Mouse (Mus musculus) midbrain, embryonic 12.5 days (tissue): ENCODE measurements around the gene Lrrc36. TPM values are rescaled to one million over a fixed set of nuclear protein-coding genes. Genes with fewer than 3 reads are reported as not detected.
A peak's percentile ranks its signal among the peaks of the same experiment; 100 is the strongest.

ENCODE experiments used
- ATAC-seq: fragments of 200-750 bp; cut with Nextera tagmentation; 2 replicates; pipeline ENCODE4 v1.8.0; 2017; ENCODE audit warnings: low read depth, moderate TSS enrichment, moderate library complexity; ENCODE audit not compliant: low FRiP score
- H3K27ac ChIP-seq: fragments of 300-500 bp; sonication (generic); replicated peaks from 2 replicates; pipeline ENCODE4 v1.5.1; 2016; ENCODE audit warnings: mild to moderate bottlenecking
- H3K27me3 ChIP-seq: fragments of 300-500 bp; sonication (generic); 2 replicates; pipeline ENCODE4 v1.6.1; 2016; ENCODE audit warnings: mild to moderate bottlenecking
- H3K36me3 ChIP-seq: fragments of 300-500 bp; sonication (generic); 2 replicates; pipeline ENCODE4 v1.6.1; 2016
- H3K4me1 ChIP-seq: fragments of 300-500 bp; sonication (generic); 2 replicates; pipeline ENCODE4 v1.6.1; 2016
- H3K4me2 ChIP-seq: fragments of 300-500 bp; sonication (generic); replicated peaks from 2 replicates; pipeline ENCODE4 v1.6.1; 2016; ENCODE audit warnings: mild to moderate bottlenecking, moderate library complexity
- H3K4me3 ChIP-seq: fragments of 300-500 bp; sonication (generic); 2 replicates; pipeline ENCODE4 v1.5.1; 2016; ENCODE audit warnings: mild to moderate bottlenecking
- H3K9ac ChIP-seq: fragments of 300-500 bp; sonication (generic); replicated peaks from 2 replicates; pipeline ENCODE4 v1.6.1; 2016; ENCODE audit warnings: mild to moderate bottlenecking, moderate library complexity
- H3K9me3 ChIP-seq: fragments of 300-500 bp; sonication (generic); 2 replicates; pipeline ENCODE4 v1.6.1; 2016; ENCODE audit warnings: mild to moderate bottlenecking
- WGBS: fragments of 180-500 bp; shearing (Covaris S2); methylation state at CpG from one replicate; pipeline ENCODE4 v1.1.7; 2016; 5-methylcytosine and 5-hydroxymethylcytosine counted together
- polyA plus RNA-seq: library from polyadenylated mRNA; unstranded; fragments of >200 nt; fragmentation: Nextera tagmentation; extraction: Ambion mirVana; gene quantifications from 2 replicates; pipeline ENCODE4 v1.2.1, GENCODE M21; 2016

Lrrc36 gene
- polyA plus RNA-seq, 1 experiment from 2014 or later: 3.4 TPM

DNA sequence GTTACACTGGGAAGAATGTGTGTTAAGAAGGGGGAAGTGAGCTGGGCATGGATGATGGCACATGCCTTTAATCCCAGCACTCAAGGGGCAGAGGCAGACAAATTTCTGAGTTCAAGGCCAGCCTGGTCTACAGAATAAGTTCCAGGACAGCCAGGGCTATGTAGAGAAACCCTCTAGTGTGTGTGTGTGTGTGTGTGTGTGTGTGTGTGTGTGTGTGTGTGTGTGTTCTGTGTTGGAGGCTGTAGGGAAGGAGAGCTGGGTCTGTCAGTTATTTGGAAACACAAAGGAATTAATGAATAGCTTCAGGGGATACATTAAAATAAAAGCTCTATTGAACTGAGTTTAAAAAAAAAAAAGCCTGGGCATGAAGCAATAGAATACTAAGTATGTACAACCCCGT is 37.6 kb downstream of the Lrrc36 start:
- no peak for ATAC-seq

DNA sequence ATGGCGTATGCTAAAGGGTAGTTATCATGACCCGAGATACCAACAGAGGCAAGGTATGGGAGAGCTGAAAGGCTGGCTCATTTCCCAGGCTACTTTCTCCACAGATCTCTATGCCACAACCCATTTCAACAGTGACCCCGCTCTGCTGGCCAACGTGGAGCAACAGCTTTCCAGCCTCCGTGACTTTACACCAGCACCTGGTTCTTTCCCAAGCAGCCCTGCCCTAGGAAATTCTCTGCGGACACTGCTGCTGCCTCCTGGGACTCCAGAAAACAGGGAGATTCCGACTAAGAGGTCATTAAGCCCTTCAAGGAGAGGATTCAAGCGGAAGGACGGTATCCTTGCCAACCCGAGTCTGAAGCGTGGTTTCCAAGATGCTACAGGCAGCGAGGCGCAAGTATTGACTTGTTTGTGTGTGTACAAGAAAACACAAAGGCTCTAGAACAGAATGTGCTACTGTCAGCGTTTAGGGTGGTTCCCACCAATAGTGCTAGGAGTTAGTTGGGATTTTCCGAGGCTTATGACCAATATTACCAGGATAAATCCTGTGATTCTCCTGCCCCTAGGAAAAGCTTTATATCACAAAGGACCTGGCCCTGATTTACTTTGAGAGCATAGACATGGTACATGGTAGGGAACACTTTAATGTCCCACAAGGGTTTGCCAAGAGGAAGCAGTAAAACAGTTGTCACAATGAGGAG is 38.7 kb downstream of the Lrrc36 start:
- Histone ChIP-seq H3K4me1 (peaks cover 14% of the 10 kb centered on the region; the same call in 1 of the 2 replicates), H3K4me3 (no peak overlapping the region), H3K4me2 (no peak overlapping the region), H3K9me3 (no peaks in the 10 kb centered on the region), H3K27ac (no peak overlapping the region; the same call in 1 of the 2 replicates), H3K27me3 (no peaks in the 10 kb centered on the region), H3K9ac (no peak overlapping the region), H3K36me3 (no peaks in the 10 kb centered on the region)
- no peak for ATAC-seq
- 57% methylated on average over 15 of the region's 15 CpGs for WGBS

More for the DNA sequence above, 37.6 kb downstream of the Lrrc36 start:
- Histone ChIP-seq H3K36me3 (no peaks in the 10 kb centered on the region), H3K4me3 (no peak overlapping the region), H3K4me2 (no peak overlapping the region), H3K9me3 (no peaks in the 10 kb centered on the region), H3K27me3 (no peaks in the 10 kb centered on the region), H3K4me1 (peaks cover 19% of the 10 kb centered on the region), H3K9ac (no peak overlapping the region), H3K27ac (no peak overlapping the region)
- 39% methylated on average over 1 of the region's 1 CpGs for WGBS

DNA sequence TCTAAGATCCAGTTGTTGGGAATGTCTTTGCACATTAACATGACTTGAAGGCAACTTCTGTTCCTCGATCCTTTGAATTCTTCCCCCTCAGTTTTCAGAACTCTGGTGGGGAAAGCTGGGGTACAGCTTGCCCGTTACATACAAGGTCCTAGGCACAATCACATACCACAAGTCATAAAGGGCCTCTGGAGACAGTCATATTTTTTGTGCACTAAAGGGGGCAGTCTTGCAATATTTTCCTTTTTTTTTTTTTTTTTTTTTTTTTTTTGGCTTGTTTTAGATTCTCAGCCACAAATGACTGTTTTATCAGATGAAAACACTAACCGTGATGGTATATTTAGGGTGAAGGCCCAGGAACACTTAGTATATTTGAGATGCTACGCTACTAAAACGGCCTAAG is 39.9 kb downstream of the Lrrc36 start:
- no peak overlapping the region for H3K9ac ChIP-seq
- no peak overlapping the region for H3K4me3 ChIP-seq
- no peak for ATAC-seq
- WGBS: 87% methylated on average over 5 of the region's 5 CpGs
- no peak overlapping the region for H3K27ac ChIP-seq
- peaks cover 14% of the 10 kb centered on the region; the same call in 1 of the 2 replicates for H3K4me1 ChIP-seq
- no peaks in the 10 kb centered on the region for H3K9me3 ChIP-seq
- H3K36me3 ChIP-seq: no peaks in the 10 kb centered on the region
- no peaks in the 10 kb centered on the region for H3K27me3 ChIP-seq
- no peak overlapping the region for H3K4me2 ChIP-seq

DNA sequence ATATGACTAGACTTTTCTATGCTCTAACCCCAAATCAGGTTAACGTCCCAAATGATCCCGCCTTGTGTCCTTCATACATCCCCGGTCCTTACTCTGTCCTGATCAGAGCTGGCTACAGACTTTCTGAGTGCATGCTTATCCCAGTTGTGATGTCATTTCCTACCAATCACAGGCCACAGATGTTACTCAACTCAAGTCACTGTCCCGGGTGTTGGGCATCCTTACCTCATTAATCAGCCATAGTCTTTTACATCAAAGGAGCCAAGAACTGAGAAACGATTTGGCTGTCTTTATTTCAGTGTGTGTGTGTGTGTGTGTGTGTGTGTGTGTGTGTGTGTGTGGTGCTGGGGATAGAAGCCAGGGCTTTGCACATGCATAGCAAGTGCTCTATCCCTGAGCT is 40.7 kb downstream of the Lrrc36 start:
- Histone ChIP-seq H3K4me1 (peaks cover 14% of the 10 kb centered on the region; the same call in 1 of the 2 replicates), H3K4me3 (no peak overlapping the region), H3K4me2 (no peak overlapping the region), H3K27me3 (no peaks in the 10 kb centered on the region), H3K9ac (no peak overlapping the region), H3K9me3 (no peaks in the 10 kb centered on the region), H3K27ac (no peak overlapping the region), H3K36me3 (no peaks in the 10 kb centered on the region)
- no peak for ATAC-seq
- WGBS: 80% methylated on average over 5 of the region's 5 CpGs

- H3K4me2 ChIP-seq: no peak overlapping the region
- H3K4me3 ChIP-seq: no peak overlapping the region
- no peak overlapping the region for H3K27ac ChIP-seq
- no peaks in the 10 kb centered on the region for H3K36me3 ChIP-seq
- no peak for ATAC-seq
- WGBS: 68% methylated on average over 10 of the region's 10 CpGs
- no peaks in the 10 kb centered on the region for H3K9me3 ChIP-seq
- no peak overlapping the region for H3K9ac ChIP-seq
- H3K27me3 ChIP-seq: no peaks in the 10 kb centered on the region
- H3K4me1 ChIP-seq: peaks cover 14% of the 10 kb centered on the region; the same call in 1 of the 2 replicates
Measured at GRCm38 (mm10) chr8:105455218-105455617, 41.8 kb downstream of the Lrrc36 start.

DNA sequence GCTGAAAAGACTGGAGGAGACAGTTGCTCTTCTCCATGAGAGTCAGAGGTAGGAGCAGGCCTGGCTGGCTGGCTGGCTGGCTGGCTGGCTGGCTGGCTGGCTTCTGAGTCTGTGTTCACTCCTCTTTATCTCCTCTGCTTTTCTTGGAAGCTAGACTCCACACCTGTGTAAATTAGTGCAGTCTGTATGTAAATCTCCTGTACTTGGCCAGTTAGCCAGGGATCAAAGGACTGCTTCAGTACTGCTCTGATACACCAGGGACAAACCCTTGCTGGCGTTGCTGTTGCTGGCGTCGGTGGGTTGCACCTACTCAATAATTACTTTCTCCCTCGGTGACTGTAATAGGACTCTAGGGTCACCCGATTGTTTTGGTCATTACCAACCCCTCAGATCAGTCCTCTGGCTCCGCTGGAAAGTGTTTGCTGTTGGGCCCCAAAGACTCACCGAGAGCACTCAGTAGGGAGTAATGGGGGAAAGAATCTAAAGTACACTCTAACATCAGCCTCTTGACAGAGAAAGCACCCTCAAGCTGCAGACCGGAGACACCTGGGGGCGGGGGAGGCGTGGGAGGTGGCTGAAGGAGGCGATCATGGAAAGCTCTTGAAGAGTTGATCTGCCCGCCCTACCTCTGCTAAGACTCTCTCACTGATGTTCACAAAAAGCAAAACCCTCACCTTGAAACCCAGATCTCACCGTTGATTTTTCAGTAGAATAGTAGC is 47.9 kb downstream of the Lrrc36 start:
- H3K9ac ChIP-seq: no peak overlapping the region
- H3K4me1 ChIP-seq: peaks cover 15% of the 10 kb centered on the region

DNA sequence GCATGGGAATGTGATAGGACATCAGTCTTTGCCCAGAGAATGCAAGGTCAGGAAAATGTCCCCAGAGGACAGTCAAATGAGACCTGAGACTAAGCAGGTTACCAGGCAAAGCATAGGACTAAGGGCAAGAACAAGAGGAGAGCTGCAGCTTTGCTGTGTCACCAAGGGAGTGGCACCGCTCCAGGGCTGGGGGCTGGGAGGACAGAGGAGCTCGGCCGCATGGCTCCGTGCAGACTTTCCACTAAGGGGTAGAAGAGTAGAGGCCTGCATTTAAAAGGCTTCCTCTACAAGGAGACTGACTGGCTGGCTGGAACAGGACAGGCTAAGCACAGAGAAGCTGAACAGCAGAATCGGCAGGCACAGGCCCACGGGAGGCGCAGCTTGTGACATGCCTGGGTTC is 51.2 kb downstream of the Lrrc36 start:
- Histone ChIP-seq H3K27ac (0 out of 2 replicates have a peak overlapping the region, but pooled peaks have one; percentile 16), H3K36me3 (peaks cover 18% of the 10 kb centered on the region), H3K4me3 (no peak overlapping the region), H3K4me2 (no peak overlapping the region), H3K9me3 (no peaks in the 10 kb centered on the region), H3K4me1 (peaks cover 22% of the 10 kb centered on the region), H3K27me3 (no peaks in the 10 kb centered on the region), H3K9ac (no peak overlapping the region)
- ATAC-seq: no peak
- 84% methylated on average over 7 of the region's 7 CpGs for WGBS

More for the DNA sequence above, 47.9 kb downstream of the Lrrc36 start:
- Histone ChIP-seq H3K4me3 (no peak overlapping the region), H3K9me3 (no peaks in the 10 kb centered on the region), H3K36me3 (peaks cover under 1% of the 10 kb centered on the region; the same call in 1 of the 2 replicates), H3K27me3 (no peaks in the 10 kb centered on the region), H3K27ac (no peak overlapping the region), H3K4me2 (no peak overlapping the region)
- WGBS: 75% methylated on average over 13 of the region's 13 CpGs
- ATAC-seq: no peak

GRCm38 (mm10) chr8:105466246-105466645 is 52.9 kb downstream of the Lrrc36 start:
- Histone ChIP-seq H3K9ac (no peak overlapping the region), H3K4me2 (no peak overlapping the region), H3K9me3 (no peaks in the 10 kb centered on the region), H3K27me3 (no peaks in the 10 kb centered on the region), H3K36me3 (peaks cover 18% of the 10 kb centered on the region), H3K27ac (no peak overlapping the region), H3K4me3 (no peak overlapping the region), H3K4me1 (peaks cover 38% of the 10 kb centered on the region)
- WGBS: 82% methylated on average over 6 of the region's 6 CpGs
- ATAC-seq: no peak

GRCm38 (mm10) chr8:105466700-105467291 is 53.4 kb downstream of the Lrrc36 start:
- H3K4me3 ChIP-seq: no peak overlapping the region
- H3K27ac ChIP-seq: no peak overlapping the region
- H3K36me3 ChIP-seq: peaks cover 18% of the 10 kb centered on the region
- H3K27me3 ChIP-seq: no peaks in the 10 kb centered on the region
- 85% methylated on average over 7 of the region's 7 CpGs for WGBS
- no peak overlapping the region for H3K4me2 ChIP-seq
- H3K9ac ChIP-seq: no peak overlapping the region
- ATAC-seq: no peak
- H3K9me3 ChIP-seq: no peaks in the 10 kb centered on the region
- H3K4me1 ChIP-seq: peaks cover 44% of the 10 kb centered on the region

DNA sequence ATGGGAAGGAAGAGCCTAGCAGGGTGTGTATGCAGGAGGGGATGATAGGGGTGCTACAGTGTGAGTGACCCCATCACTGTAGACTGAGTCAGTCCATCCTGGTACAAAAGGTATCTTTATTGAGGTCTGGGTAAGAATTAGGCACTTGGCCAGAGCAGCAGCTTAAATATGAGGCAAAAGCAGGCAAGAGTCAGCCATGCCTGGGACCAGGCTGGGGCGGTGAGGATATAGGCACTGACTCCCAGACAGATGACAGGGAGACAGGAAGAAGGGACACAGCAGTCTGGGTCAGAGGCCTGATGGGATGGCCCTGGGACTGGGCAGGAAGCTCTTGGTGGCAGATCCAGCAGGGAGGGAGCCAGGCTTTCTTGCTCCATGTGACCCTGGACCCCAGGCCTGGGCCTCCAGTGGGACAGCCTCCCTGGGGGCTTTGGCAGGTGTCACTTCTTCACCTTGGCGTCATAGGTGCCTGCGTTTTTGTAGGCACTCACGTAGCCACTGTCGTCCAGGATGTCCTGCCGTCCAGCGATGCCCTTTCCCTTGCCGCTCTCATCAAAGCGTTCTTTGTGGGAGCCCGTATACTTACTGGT is 54.1 kb downstream of the Lrrc36 start:
- Histone ChIP-seq H3K27ac (no peak overlapping the region), H3K36me3 (peaks cover 18% of the 10 kb centered on the region), H3K4me1 (peaks cover 47% of the 10 kb centered on the region), H3K9ac (no peak overlapping the region), H3K27me3 (peaks cover 2% of the 10 kb centered on the region), H3K4me3 (no peak overlapping the region), H3K9me3 (no peaks in the 10 kb centered on the region), H3K4me2 (no peak overlapping the region)
- ATAC-seq: no peak
- 96% methylated on average over 10 of the region's 10 CpGs for WGBS

GRCm38 (mm10) chr8:105468002-105468720 is 54.8 kb downstream of the Lrrc36 start:
- ATAC-seq: no peak
- no peak overlapping the region for H3K4me2 ChIP-seq
- WGBS: 93% methylated on average over 27 of the region's 27 CpGs
- H3K27ac ChIP-seq: peak overlapping the region; percentile 80; the same call in 1 of the 2 replicates
- peaks cover 9% of the 10 kb centered on the region for H3K27me3 ChIP-seq
- no peak overlapping the region for H3K4me3 ChIP-seq
- H3K4me1 ChIP-seq: peaks cover 50% of the 10 kb centered on the region
- H3K9ac ChIP-seq: no peak overlapping the region
- no peaks in the 10 kb centered on the region for H3K9me3 ChIP-seq
- peaks cover 18% of the 10 kb centered on the region for H3K36me3 ChIP-seq
